Mouse (Mus musculus): ENCODE measurements around the gene Ptk7.

GRCm38 (mm10) chr17:46639929-46640328 lies 10.6 kb upstream of the Ptk7 start:
- no peak for TF ChIP-seq CTCF (IDR thresholded peaks at IDR 0.05; ENCODE audit: control insufficient read depth, insufficient read depth, insufficient replicate concordance, low read depth, low read length)
- no peak for TF ChIP-seq POLR2A (IDR thresholded peaks at IDR 0.05; ENCODE audit: control insufficient read depth, low read depth, low read length)

Measured in testis, adult 2 months (tissue).